Comparison of ENCODE assay signal across 10 mouse cellular contexts in genomic region chr7:100006411-100006810, GRCm38 (mm10). TPM values are rescaled to one million over a fixed set of nuclear protein-coding genes. Genes with fewer than 3 reads are reported as not detected.
DNase-seq lines count a peak whose midpoint lies in the region; ATAC-seq and TF ChIP-seq lines count a peak whose summit lies in the region.
"Had no signal": no experiment of that assay in that cellular context is flagged by ENCODE, and none has a peak within 500 bp of the region (broad histone marks: within the 10 kb centered on the region; RNA-seq: fewer than 3 reads in every experiment).

No protein-coding gene starts in this region.

- H3K4me2 ChIP-seq in lung, embryonic 14.5 days: peak overlapping the region; percentile 83
- peak overlapping the region; percentile 97 for H3K4me2 ChIP-seq in forebrain, embryonic 15.5 days (replicated peaks)
- H3K4me2 ChIP-seq in limb, embryonic 11.5 days (ENCODE audit: low read depth, severe bottlenecking): peak overlapping the region; percentile 95; the same call in 1 of the 2 replicates
- peak overlapping the region; percentile 95 for H3K4me2 ChIP-seq in stomach, embryonic 16.5 days (ENCODE audit: low read depth, low read length)

- H3K4me1 ChIP-seq in lung, embryonic 14.5 days (ENCODE audit: insufficient read depth): no peaks in the 10 kb centered on the region
- H3K4me1 ChIP-seq in forebrain, embryonic 15.5 days: peaks cover 6% of the 10 kb centered on the region
- 0 out of 2 replicates have a peak, but pooled peaks cover 3% of the 10 kb centered on the region for H3K4me1 ChIP-seq in limb, embryonic 11.5 days (ENCODE audit: control insufficient read depth, insufficient read depth, low read length)
- peaks cover 7% of the 10 kb centered on the region for H3K4me1 ChIP-seq in stomach, embryonic 16.5 days (ENCODE audit: control insufficient read depth, insufficient read depth, low read length)

- H3K27me3 ChIP-seq in lung, embryonic 14.5 days (ENCODE audit: insufficient read depth, low read length): peaks cover 55% of the 10 kb centered on the region
- H3K27me3 ChIP-seq in forebrain, embryonic 15.5 days: peaks cover 54% of the 10 kb centered on the region
- H3K27me3 ChIP-seq in limb, embryonic 11.5 days (ENCODE audit: control insufficient read depth, insufficient read depth, low read length): peaks cover 41% of the 10 kb centered on the region
- peaks cover 56% of the 10 kb centered on the region for H3K27me3 ChIP-seq in stomach, embryonic 16.5 days (ENCODE audit: control insufficient read depth, insufficient read depth, low read length)

- no peaks in the 10 kb centered on the region for H3K36me3 ChIP-seq in lung, embryonic 14.5 days (ENCODE audit: insufficient read depth)
- H3K36me3 ChIP-seq in forebrain, embryonic 15.5 days: no peaks in the 10 kb centered on the region
- H3K36me3 ChIP-seq in limb, embryonic 11.5 days (ENCODE audit: control insufficient read depth, insufficient read depth, low read length): no peaks in the 10 kb centered on the region
- H3K36me3 ChIP-seq in stomach, embryonic 16.5 days (ENCODE audit: control insufficient read depth, insufficient read depth, low read length): no peaks in the 10 kb centered on the region

- ATAC-seq in lung, embryonic 14.5 days (ENCODE audit: insufficient read depth): no peak
- ATAC-seq in forebrain, embryonic 15.5 days (replicated peaks): no peak
- no peak for ATAC-seq in limb, embryonic 11.5 days (ENCODE audit: insufficient number of reproducible peaks, low FRiP score, low TSS enrichment, low read depth)
- no peak for ATAC-seq in stomach, embryonic 16.5 days (ENCODE audit: insufficient read depth, low FRiP score)
- ATAC-seq in megakaryocyte, adult 5-6 weeks (ENCODE audit: poor library complexity, severe bottlenecking): no peak
- ATAC-seq: Patski had no signal

- no peak for TF ChIP-seq CTCF in lung, embryonic 14.5 days (IDR thresholded peaks at IDR 0.05; ENCODE audit: low read depth)

- H3K4me3 ChIP-seq in lung, embryonic 14.5 days (ENCODE audit: low read depth, low read length): peak overlapping the region; percentile 41; the same call in 1 of the 2 replicates
- peak overlapping the region; percentile 49; the same call in 1 of the 2 replicates for H3K4me3 ChIP-seq in forebrain, embryonic 15.5 days
- H3K4me3 ChIP-seq in limb, embryonic 11.5 days (ENCODE audit: low read depth, low read length): peak overlapping the region; percentile 39
- peak overlapping the region; percentile 55 for H3K4me3 ChIP-seq in stomach, embryonic 16.5 days (replicated peaks; ENCODE audit: low read length)
- H3K4me3 ChIP-seq: erythroblast, embryonic 14.5 days had no signal

- no peak overlapping the region for H3K27ac ChIP-seq in lung, embryonic 14.5 days (ENCODE audit: low read depth)
- H3K27ac ChIP-seq in forebrain, embryonic 15.5 days (replicated peaks): no peak overlapping the region
- no peak overlapping the region for H3K27ac ChIP-seq in limb, embryonic 11.5 days (replicated peaks; ENCODE audit: low read depth, low read length)
- no peak overlapping the region for H3K27ac ChIP-seq in stomach, embryonic 16.5 days (ENCODE audit: low read length)

- 2% methylated on average over 11 of the region's 11 CpGs for WGBS in lung, embryonic 14.5 days
- WGBS in forebrain, embryonic 15.5 days: 4% methylated on average over 11 of the region's 11 CpGs
- 6% methylated on average over 11 of the region's 11 CpGs for WGBS in limb, embryonic 11.5 days
- 3% methylated on average over 11 of the region's 11 CpGs for WGBS in stomach, embryonic 16.5 days

- DNase-seq in lung, embryonic 14.5 days: no peak
- no peak for DNase-seq in lung, postnatal 25 days (ENCODE audit: low spot score)
- DNase-seq in limb, embryonic 11.5 days (ENCODE audit: low spot score): peak; percentile 38
- no peak for DNase-seq in left cerebral cortex, adult 11 months (ENCODE audit: low spot score)

- no peak overlapping the region for H3K9ac ChIP-seq in lung, embryonic 14.5 days
- H3K9ac ChIP-seq in forebrain, embryonic 15.5 days (replicated peaks): no peak overlapping the region
- no peak overlapping the region for H3K9ac ChIP-seq in limb, embryonic 11.5 days (ENCODE audit: low read length)
- H3K9ac ChIP-seq in stomach, embryonic 16.5 days (ENCODE audit: low read length): no peak overlapping the region

- H3K9me3 ChIP-seq in lung, embryonic 14.5 days (ENCODE audit: low read depth, low read length): no peaks in the 10 kb centered on the region
- no peaks in the 10 kb centered on the region for H3K9me3 ChIP-seq in forebrain, embryonic 15.5 days
- H3K9me3 ChIP-seq in limb, embryonic 11.5 days (ENCODE audit: control insufficient read depth, low read length): no peaks in the 10 kb centered on the region
- H3K9me3 ChIP-seq in stomach, embryonic 16.5 days (replicated peaks; ENCODE audit: control insufficient read depth, low read length): no peaks in the 10 kb centered on the region

RNA-seq across cellular contexts. Expression of gene Chrdl2, which starts 0.4 kb away (rescaled TPM):
- polyA plus RNA-seq in lung, embryonic 14.5 days (2014; fragmentation: Nextera tagmentation; extraction: Ambion mirVana): 0.12 TPM in 1 of 2 replicates, not detected in the other
- not detected in 2 replicates for polyA plus RNA-seq in forebrain, embryonic 15.5 days (2015; fragmentation: Nextera tagmentation; extraction: Ambion mirVana)
- 1.2 and 1.4 TPM in 2 replicates for polyA plus RNA-seq in limb, embryonic 11.5 days (2014; fragmentation: Nextera tagmentation; extraction: Ambion mirVana)
- polyA plus RNA-seq in stomach, embryonic 16.5 days (2015; fragmentation: Nextera tagmentation; extraction: Ambion mirVana): 0.48 and 0.90 TPM in 2 replicates
- total RNA-seq in megakaryocyte, adult 5-6 weeks (2015): not detected in 2 replicates
- total RNA-seq in megakaryocyte, adult 5-6 weeks (2017): not detected in 2 replicates
- polyA plus RNA-seq: erythroblast, embryonic 14.5 days; liver, embryonic 16.5 days had no signal

RNA-seq across cellular contexts. Expression of gene Rnf169, which starts 26.2 kb away (rescaled TPM):
- 7.8 and 8.1 TPM in 2 replicates for polyA plus RNA-seq in lung, embryonic 14.5 days (2014; fragmentation: Nextera tagmentation; extraction: Ambion mirVana)
- 5.1 TPM in 2 replicates for polyA plus RNA-seq in forebrain, embryonic 15.5 days (2015; fragmentation: Nextera tagmentation; extraction: Ambion mirVana)
- 7.2 and 7.9 TPM in 2 replicates for polyA plus RNA-seq in limb, embryonic 11.5 days (2014; fragmentation: Nextera tagmentation; extraction: Ambion mirVana)
- polyA plus RNA-seq in stomach, embryonic 16.5 days (2015; fragmentation: Nextera tagmentation; extraction: Ambion mirVana): 3.8 and 4.5 TPM in 2 replicates
- 13.2 and 13.7 TPM in 2 replicates for total RNA-seq in megakaryocyte, adult 5-6 weeks (2015)
- 19.5 and 22.0 TPM in 2 replicates for total RNA-seq in megakaryocyte, adult 5-6 weeks (2017)
